Mouse (Mus musculus) embryonic facial prominence, embryonic 12.5 days (tissue): ENCODE data around the gene Lyrm7. TPM values are rescaled to one million over a fixed set of nuclear protein-coding genes. Genes with fewer than 3 reads are reported as not detected.
"Not testable (repeated sequence)": the region's sequence is repeated elsewhere in the genome, so short reads cannot be mapped to it uniquely, and the experiment has no call there.

Experiments used
- ATAC-seq: fragments of 200-750 bp; cut with Nextera tagmentation; 2 replicates; pipeline ENCODE4 v1.8.0; 2017; ENCODE audit not compliant: insufficient number of reproducible peaks, insufficient read depth, low FRiP score, low TSS enrichment
- H3K27ac ChIP-seq: fragments of 300-500 bp; sonication (generic); 2 replicates; pipeline ENCODE4 v1.5.1; 2016; ENCODE audit warnings: mild to moderate bottlenecking
- H3K27me3 ChIP-seq: fragments of 300-500 bp; sonication (generic); 2 replicates; pipeline ENCODE4 v1.6.1; 2016; ENCODE audit warnings: mild to moderate bottlenecking, moderate library complexity
- H3K36me3 ChIP-seq: fragments of 300-500 bp; sonication (generic); 2 replicates; pipeline ENCODE4 v1.6.1; 2016; ENCODE audit warnings: mild to moderate bottlenecking
- H3K4me1 ChIP-seq: fragments of 300-500 bp; sonication (generic); 2 replicates; pipeline ENCODE4 v1.6.1; 2016
- H3K4me2 ChIP-seq: fragments of 300-500 bp; sonication (generic); replicated peaks from 2 replicates; pipeline ENCODE4 v1.6.1; 2016; ENCODE audit warnings: mild to moderate bottlenecking, moderate library complexity
- H3K4me3 ChIP-seq: fragments of 300-500 bp; sonication (generic); 2 replicates; pipeline ENCODE4 v1.5.1; 2016; ENCODE audit warnings: mild to moderate bottlenecking
- H3K9ac ChIP-seq: fragments of 300-500 bp; sonication (generic); 2 replicates; pipeline ENCODE4 v1.6.1; 2016; ENCODE audit warnings: mild to moderate bottlenecking, moderate library complexity
- H3K9me3 ChIP-seq: fragments of 300-500 bp; sonication (generic); 2 replicates; pipeline ENCODE4 v1.6.1; 2016; ENCODE audit warnings: mild to moderate bottlenecking, moderate library complexity
- WGBS: fragments of 180-500 bp; shearing (Covaris S2); methylation state at CpG from one replicate; pipeline ENCODE4 v1.1.7; 2016; 5-methylcytosine and 5-hydroxymethylcytosine counted together
- polyA plus RNA-seq: library from polyadenylated mRNA; unstranded; fragments of >200 nt; fragmentation: Nextera tagmentation; extraction: Ambion mirVana; gene quantifications from 2 replicates; pipeline ENCODE4 v1.2.1, GENCODE M21; 2016

Lyrm7 gene
- polyA plus RNA-seq, 1 experiment from 2014 or later: 10.2 TPM

GRCm38 (mm10) chr11:54897470-54897869 lies 36.8 kb upstream of the Lyrm7 start:
- H3K36me3 ChIP-seq: no peaks in the 10 kb centered on the region
- WGBS: 56% methylated on average over 5 of the region's 5 CpGs
- H3K4me3 ChIP-seq: no peak overlapping the region
- no peak overlapping the region for H3K9ac ChIP-seq
- no peak overlapping the region for H3K27ac ChIP-seq
- no peaks in the 10 kb centered on the region for H3K27me3 ChIP-seq
- no peaks in the 10 kb centered on the region for H3K9me3 ChIP-seq
- H3K4me2 ChIP-seq: no peak overlapping the region
- peaks cover 2% of the 10 kb centered on the region; the same call in 1 of the 2 replicates for H3K4me1 ChIP-seq
- ATAC-seq: no peak

- not testable (repeated sequence) for H3K4me2 ChIP-seq, H3K4me3 ChIP-seq, H3K36me3 ChIP-seq, H3K4me1 ChIP-seq, H3K27ac ChIP-seq, H3K9ac ChIP-seq, H3K9me3 ChIP-seq, H3K27me3 ChIP-seq, ATAC-seq
- WGBS: 94% methylated on average over 3 of the region's 3 CpGs
Observed at GRCm38 (mm10) chr11:54896646-54897045, 35.9 kb upstream of the Lyrm7 start.

GRCm38 (mm10) chr11:54894589-54894988 lies 33.9 kb upstream of the Lyrm7 start:
- no peak overlapping the region for H3K9ac ChIP-seq
- H3K4me2 ChIP-seq: no peak overlapping the region
- H3K4me3 ChIP-seq: no peak overlapping the region
- H3K36me3 ChIP-seq: no peaks in the 10 kb centered on the region
- no peak overlapping the region for H3K27ac ChIP-seq
- no peak for ATAC-seq
- 65% methylated on average over 9 of the region's 9 CpGs for WGBS
- H3K27me3 ChIP-seq: no peaks in the 10 kb centered on the region
- no peaks in the 10 kb centered on the region for H3K4me1 ChIP-seq
- H3K9me3 ChIP-seq: no peaks in the 10 kb centered on the region

- Histone ChIP-seq H3K36me3 (no peaks in the 10 kb centered on the region), H3K27me3 (no peaks in the 10 kb centered on the region), H3K27ac (no peak overlapping the region), H3K9me3 (no peaks in the 10 kb centered on the region), H3K4me2 (no peak overlapping the region), H3K4me3 (no peak overlapping the region), H3K9ac (no peak overlapping the region), H3K4me1 (no peaks in the 10 kb centered on the region)
- no peak for ATAC-seq
- WGBS: 46% methylated on average over 7 of the region's 7 CpGs
Observed at GRCm38 (mm10) chr11:54892091-54892490, 31.4 kb upstream of the Lyrm7 start.

- Histone ChIP-seq H3K9me3 (no peaks in the 10 kb centered on the region), H3K4me1 (no peaks in the 10 kb centered on the region), H3K36me3 (no peaks in the 10 kb centered on the region), H3K27me3 (no peaks in the 10 kb centered on the region), H3K4me2 (no peak overlapping the region), H3K9ac (no peak overlapping the region), H3K27ac (no peak overlapping the region), H3K4me3 (no peak overlapping the region)
- ATAC-seq: no peak
- WGBS: 78% methylated on average over 5 of the region's 5 CpGs
Observed at GRCm38 (mm10) chr11:54891341-54891740, 30.6 kb upstream of the Lyrm7 start.

- Histone ChIP-seq H3K9me3 (no peaks in the 10 kb centered on the region), H3K9ac (no peak overlapping the region), H3K27ac (no peak overlapping the region), H3K4me2 (no peak overlapping the region), H3K4me3 (no peak overlapping the region), H3K4me1 (peaks cover 5% of the 10 kb centered on the region; the same call in 1 of the 2 replicates), H3K27me3 (no peaks in the 10 kb centered on the region), H3K36me3 (no peaks in the 10 kb centered on the region)
- WGBS: 84% methylated on average over 6 of the region's 6 CpGs
- ATAC-seq: no peak
Observed at GRCm38 (mm10) chr11:54887927-54888326, 27.2 kb upstream of the Lyrm7 start.

- peaks cover 5% of the 10 kb centered on the region; the same call in 1 of the 2 replicates for H3K4me1 ChIP-seq
- no peak overlapping the region for H3K4me3 ChIP-seq
- H3K9ac ChIP-seq: no peak overlapping the region
- 79% methylated on average over 2 of the region's 2 CpGs for WGBS
- H3K4me2 ChIP-seq: no peak overlapping the region
- H3K36me3 ChIP-seq: no peaks in the 10 kb centered on the region
- H3K27me3 ChIP-seq: no peaks in the 10 kb centered on the region
- ATAC-seq: no peak
- H3K9me3 ChIP-seq: no peaks in the 10 kb centered on the region
- no peak overlapping the region for H3K27ac ChIP-seq
Observed at GRCm38 (mm10) chr11:54885406-54885805, 24.7 kb upstream of the Lyrm7 start.

GRCm38 (mm10) chr11:54884937-54885336 lies 24.2 kb upstream of the Lyrm7 start:
- ATAC-seq: no peak
- Histone ChIP-seq H3K27me3 (no peaks in the 10 kb centered on the region), H3K36me3 (no peaks in the 10 kb centered on the region), H3K27ac (no peak overlapping the region), H3K4me3 (no peak overlapping the region), H3K4me2 (no peak overlapping the region), H3K9ac (no peak overlapping the region), H3K4me1 (peaks cover 5% of the 10 kb centered on the region; the same call in 1 of the 2 replicates), H3K9me3 (no peaks in the 10 kb centered on the region)
- 11% methylated on average over 5 of the region's 5 CpGs for WGBS

- Histone ChIP-seq H3K9me3 (no peaks in the 10 kb centered on the region), H3K27ac (no peak overlapping the region), H3K36me3 (no peaks in the 10 kb centered on the region), H3K4me3 (no peak overlapping the region), H3K4me2 (no peak overlapping the region), H3K27me3 (no peaks in the 10 kb centered on the region), H3K4me1 (peaks cover 5% of the 10 kb centered on the region; the same call in 1 of the 2 replicates), H3K9ac (no peak overlapping the region)
- WGBS: 73% methylated on average over 5 of the region's 5 CpGs
- ATAC-seq: no peak
Observed at GRCm38 (mm10) chr11:54884197-54884828, 23.6 kb upstream of the Lyrm7 start.

- H3K4me1 ChIP-seq: peaks cover 5% of the 10 kb centered on the region; the same call in 1 of the 2 replicates
- whole genome bisulfite sequencing: 29% methylated on average over 8 of the region's 8 CpGs
- H3K36me3 ChIP-seq: no peaks in the 10 kb centered on the region
- no peaks in the 10 kb centered on the region for H3K27me3 ChIP-seq
- no peak overlapping the region for H3K9ac ChIP-seq
- H3K4me3 ChIP-seq: no peak overlapping the region
- ATAC-seq: no peak
- no peaks in the 10 kb centered on the region for H3K9me3 ChIP-seq
- no peak overlapping the region for H3K4me2 ChIP-seq
- no peak overlapping the region for H3K27ac ChIP-seq
Observed at GRCm38 (mm10) chr11:54882671-54883070, 22.0 kb upstream of the Lyrm7 start.

- Histone ChIP-seq H3K27me3 (no peaks in the 10 kb centered on the region), H3K36me3 (no peaks in the 10 kb centered on the region), H3K4me3 (no peak overlapping the region), H3K27ac (no peak overlapping the region), H3K9me3 (no peaks in the 10 kb centered on the region), H3K9ac (no peak overlapping the region), H3K4me1 (peaks cover 5% of the 10 kb centered on the region; the same call in 1 of the 2 replicates), H3K4me2 (no peak overlapping the region)
- no peak for ATAC-seq
- WGBS: 12% methylated on average over 2 of the region's 2 CpGs
Observed at GRCm38 (mm10) chr11:54881051-54881474, 20.3 kb upstream of the Lyrm7 start.

GRCm38 (mm10) chr11:54879922-54880321 lies 19.2 kb upstream of the Lyrm7 start:
- Histone ChIP-seq H3K36me3 (no peaks in the 10 kb centered on the region), H3K4me2 (no peak overlapping the region), H3K4me3 (no peak overlapping the region), H3K27me3 (no peaks in the 10 kb centered on the region), H3K27ac (no peak overlapping the region), H3K9ac (no peak overlapping the region), H3K4me1 (peaks cover 5% of the 10 kb centered on the region; the same call in 1 of the 2 replicates), H3K9me3 (no peaks in the 10 kb centered on the region)
- no peak for ATAC-seq
- WGBS: 81% methylated on average over 10 of the region's 10 CpGs
